ENCODE assay signal across 20 mouse cellular contexts in genomic region chr13:40646131-40646530, GRCm38 (mm10).
DNase-seq lines count a peak whose midpoint lies in the region; ATAC-seq and TF ChIP-seq lines count a peak whose summit lies in the region.
"Had no signal": no experiment of that assay in that cellular context is flagged by ENCODE, and none has a peak within 500 bp of the region (broad histone marks: within the 10 kb centered on the region; RNA-seq: fewer than 3 reads in every experiment).

No protein-coding gene starts in this region.

- no peak for TF ChIP-seq CTCF in heart, adult 2 months (IDR thresholded peaks at IDR 0.05)

- TF ChIP-seq POLR2A in heart, adult 2 months (IDR thresholded peaks at IDR 0.05; ENCODE audit: insufficient read depth, low read depth, low read length): no peak

- H3K36me3 ChIP-seq in heart, adult 2 months (ENCODE audit: control insufficient read depth, insufficient read depth, low read length): no peaks in the 10 kb centered on the region
- no peaks in the 10 kb centered on the region for H3K36me3 ChIP-seq in neural tube, embryonic 14.5 days (ENCODE audit: control insufficient read depth, insufficient read depth, low read length)
- no peaks in the 10 kb centered on the region for H3K36me3 ChIP-seq in limb, embryonic 13.5 days
- H3K36me3 ChIP-seq in forebrain, embryonic 13.5 days (ENCODE audit: poor library complexity, severe bottlenecking): no peaks in the 10 kb centered on the region
- H3K36me3 ChIP-seq: embryonic facial prominence, embryonic 13.5 days; forebrain, embryonic 12.5 days; G1E; heart, embryonic 12.5 days; hindbrain, embryonic 10.5 days had no signal

- peak; percentile 70 for DNase-seq in heart, adult 11 months
- DNase-seq in heart, adult 2 months: no peak
- no peak for DNase-seq in neural tube, embryonic 10.5 days (ENCODE audit: extremely low spot score, low spot score)
- DNase-seq in retina, postnatal 1 day: peak; percentile 9
- no peak for DNase-seq in right cerebral cortex, postnatal 10 days (ENCODE audit: low spot score in 2 of 2)
- DNase-seq: adrenal gland, postnatal 10 days; B cell, adult 2 months; cerebellum, adult 11-12 months; cerebellum, adult 9-11 months; cerebellum, postnatal 36 days had no signal

- peak; percentile 21; the same call in 1 of the 2 replicates for ATAC-seq in neural tube, embryonic 14.5 days (ENCODE audit: low read depth)
- ATAC-seq in limb, embryonic 13.5 days (ENCODE audit: low FRiP score, low read depth): no peak; the same call in 1 of the 2 replicates
- ATAC-seq in forebrain, embryonic 13.5 days: no peak
- ATAC-seq: CD4-positive, CD25-positive, alpha-beta regulatory T cell, adult 4 months had no signal

- no peak overlapping the region for H3K27ac ChIP-seq in heart, adult 2 months
- no peak overlapping the region for H3K27ac ChIP-seq in neural tube, embryonic 14.5 days (ENCODE audit: low read depth, low read length)
- no peak overlapping the region for H3K27ac ChIP-seq in limb, embryonic 13.5 days
- H3K27ac ChIP-seq in forebrain, embryonic 13.5 days: no peak overlapping the region
- H3K27ac ChIP-seq: embryonic facial prominence, embryonic 13.5 days; forebrain, embryonic 12.5 days; hindbrain, embryonic 10.5 days; hindbrain, embryonic 14.5 days had no signal

- no peaks in the 10 kb centered on the region for H3K79me2 ChIP-seq in heart, adult 2 months (replicated peaks; ENCODE audit: control insufficient read depth, insufficient read depth, low read length)

- no peaks in the 10 kb centered on the region for H3K4me1 ChIP-seq in heart, adult 2 months (ENCODE audit: control insufficient read depth, insufficient read depth, low read length)
- no peaks in the 10 kb centered on the region for H3K4me1 ChIP-seq in neural tube, embryonic 14.5 days (ENCODE audit: control insufficient read depth, insufficient read depth, low read length)
- peaks cover 16% of the 10 kb centered on the region for H3K4me1 ChIP-seq in limb, embryonic 13.5 days
- peaks cover 11% of the 10 kb centered on the region; the same call in 1 of the 2 replicates for H3K4me1 ChIP-seq in forebrain, embryonic 13.5 days

- H3K4me2 ChIP-seq in neural tube, embryonic 14.5 days (ENCODE audit: low read depth, low read length): no peak overlapping the region
- H3K4me2 ChIP-seq in limb, embryonic 13.5 days (replicated peaks): peak overlapping the region; percentile 36
- H3K4me2 ChIP-seq in forebrain, embryonic 13.5 days: no peak overlapping the region
- H3K4me2 ChIP-seq: embryonic facial prominence, embryonic 13.5 days; forebrain, embryonic 12.5 days; heart, embryonic 12.5 days; hindbrain, embryonic 14.5 days had no signal

- no peaks in the 10 kb centered on the region for H3K27me3 ChIP-seq in heart, adult 2 months (ENCODE audit: control insufficient read depth, insufficient read depth, low read length)
- H3K27me3 ChIP-seq in neural tube, embryonic 14.5 days (ENCODE audit: control insufficient read depth, insufficient read depth, low read length): no peaks in the 10 kb centered on the region
- H3K27me3 ChIP-seq in limb, embryonic 13.5 days: peaks cover 10% of the 10 kb centered on the region
- H3K27me3 ChIP-seq in forebrain, embryonic 13.5 days: peaks cover 5% of the 10 kb centered on the region; the same call in 1 of the 2 replicates

- no peak for TF ChIP-seq EP300 in heart, adult 2 months (IDR thresholded peaks at IDR 0.05; ENCODE audit: insufficient read depth, low read depth, low read length)

- 91% methylated on average over 10 of the region's 10 CpGs for WGBS in heart, adult 2 months
- WGBS in neural tube, embryonic 14.5 days: 68% methylated on average over 10 of the region's 10 CpGs
- 17% methylated on average over 10 of the region's 10 CpGs for WGBS in limb, embryonic 13.5 days
- WGBS in forebrain, embryonic 13.5 days: 82% methylated on average over 10 of the region's 10 CpGs

- no peaks in the 10 kb centered on the region for H3K9me3 ChIP-seq in neural tube, embryonic 14.5 days (ENCODE audit: control insufficient read depth, low read length)
- H3K9me3 ChIP-seq in limb, embryonic 13.5 days: no peaks in the 10 kb centered on the region
- H3K9me3 ChIP-seq in forebrain, embryonic 13.5 days (replicated peaks): no peaks in the 10 kb centered on the region
- H3K9me3 ChIP-seq: embryonic facial prominence, embryonic 13.5 days; forebrain, embryonic 12.5 days; hindbrain, embryonic 10.5 days had no signal

- no peak overlapping the region for H3K4me3 ChIP-seq in heart, adult 2 months
- H3K4me3 ChIP-seq in neural tube, embryonic 14.5 days (ENCODE audit: low read depth, low read length): no peak overlapping the region
- H3K4me3 ChIP-seq in limb, embryonic 13.5 days: no peak overlapping the region
- no peak overlapping the region for H3K4me3 ChIP-seq in forebrain, embryonic 13.5 days
- H3K4me3 ChIP-seq: embryonic facial prominence, embryonic 13.5 days; forebrain, embryonic 12.5 days; heart, embryonic 12.5 days; hindbrain, embryonic 10.5 days had no signal

- H3K9ac ChIP-seq in heart, adult 2 months (ENCODE audit: low read depth, low read length): no peak overlapping the region
- no peak overlapping the region for H3K9ac ChIP-seq in neural tube, embryonic 14.5 days (replicated peaks; ENCODE audit: low read depth, low read length)
- H3K9ac ChIP-seq in limb, embryonic 13.5 days: no peak overlapping the region
- no peak overlapping the region for H3K9ac ChIP-seq in forebrain, embryonic 13.5 days
- H3K9ac ChIP-seq: embryonic facial prominence, embryonic 13.5 days; forebrain, embryonic 12.5 days; heart, embryonic 12.5 days; hindbrain, embryonic 14.5 days had no signal

- intact Hi-C loops in heart, adult 2 months (cut with DNase I): no loop called here

Comparison
In these comparisons a context has a peak if more than half of its experiments do, and no peak if none do; other contexts are left out.
1. DNase-seq: peak in heart, adult 11 months (single experiment) and retina, postnatal 1 day (single experiment); none in heart, adult 2 months (0 of 2), neural tube, embryonic 10.5 days (single experiment) and right cerebral cortex, postnatal 10 days (0 of 2).